Mouse (Mus musculus) frontal cortex, adult (tissue): ENCODE measurements at regions not wholly inside any gene's neighbourhood (a gene's known extent, or its start where the extent isn't known, plus 50 kb on each side); places are given as distances from the start of the nearest gene placed in this dataset.
A peak's percentile ranks its signal among the peaks of the same experiment; 100 is the strongest.

Experiments used
- ATAC-seq: cut with Nextera tagmentation; 2 replicates; pipeline ENCODE4 v1.9.2; 2017; ENCODE audit warnings: mild to moderate bottlenecking, moderate library complexity, mixed read lengths; ENCODE audit not compliant: low TSS enrichment

DNA sequence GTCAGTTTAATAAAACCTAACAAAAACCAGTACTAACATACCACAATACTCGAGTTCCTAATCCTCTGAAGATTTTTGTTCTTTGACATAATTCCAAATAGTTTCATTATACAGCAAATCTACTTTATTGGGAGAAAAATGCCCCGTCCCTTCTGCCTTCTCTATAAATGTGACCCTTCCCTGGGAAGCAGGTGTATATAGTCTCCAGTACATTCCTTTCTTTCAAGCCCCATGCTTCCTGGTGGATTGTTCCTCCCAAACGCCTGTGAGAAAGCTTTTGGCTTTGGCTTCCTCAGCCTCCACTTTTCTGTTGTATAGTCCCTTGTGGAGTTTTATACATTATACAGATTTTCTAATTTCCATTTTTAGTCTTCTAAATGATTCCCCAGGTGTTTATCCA lies 1001.8 kb upstream of the Tenm3 start:
- no peak for ATAC-seq

- no peak for ATAC-seq
These were observed 988.2 kb upstream of the Tenm3 start for GRCm38 (mm10) chr8:49831970-49832369.

DNA sequence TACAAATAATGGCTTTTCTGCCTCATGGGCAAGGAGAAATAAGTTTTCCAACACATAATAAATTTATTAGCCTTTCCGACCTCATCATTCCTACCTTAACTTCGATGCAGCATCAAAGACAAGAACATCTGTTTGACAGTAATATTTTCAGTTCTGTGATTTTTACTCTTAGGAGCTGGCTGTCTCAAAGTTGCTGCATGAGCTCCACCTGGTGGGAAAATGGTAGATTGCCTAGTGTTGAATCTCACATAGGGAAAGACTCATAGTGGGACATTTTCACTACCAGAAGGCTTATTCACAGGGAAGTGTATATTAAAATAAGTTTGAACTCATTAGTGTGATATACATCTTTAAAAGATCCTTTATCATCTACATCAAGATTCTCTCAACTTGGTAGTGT lies 985.6 kb upstream of the Tenm3 start:
- ATAC-seq, result peak; percentile 89

GRCm38 (mm10) chr8:49826231-49826630 lies 982.5 kb upstream of the Tenm3 start:
- no peak for ATAC-seq

DNA sequence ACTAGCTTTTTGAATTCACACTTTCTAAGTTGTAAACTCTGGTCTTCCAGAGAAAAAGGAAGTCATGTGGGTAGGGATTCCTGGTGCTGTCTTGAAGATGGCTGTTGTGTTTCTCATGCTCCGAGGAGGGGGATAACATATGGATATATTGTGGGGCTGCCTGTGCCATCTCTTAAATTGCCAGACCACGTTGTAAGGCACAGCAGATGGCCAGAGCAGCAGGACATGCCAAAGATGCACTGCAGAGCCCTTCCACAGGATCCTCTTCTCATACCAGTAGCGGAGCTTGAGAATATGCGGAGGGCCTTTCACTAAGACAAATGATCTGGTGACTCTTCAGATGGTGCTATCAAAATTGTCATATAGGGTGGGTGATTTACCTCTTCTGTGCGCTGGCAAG lies 981.2 kb upstream of the Tenm3 start:
- no peak for ATAC-seq

GRCm38 (mm10) chr8:49822791-49823190 lies 979.0 kb upstream of the Tenm3 start:
- no peak for ATAC-seq

- no peak for ATAC-seq
These were observed 955.5 kb upstream of the Tenm3 start for GRCm38 (mm10) chr8:49799236-49799635.

GRCm38 (mm10) chr8:49796741-49797140 lies 953.0 kb upstream of the Tenm3 start:
- no peak for ATAC-seq

- no peak for ATAC-seq
These were observed 950.7 kb upstream of the Tenm3 start for GRCm38 (mm10) chr8:49794491-49794890.

GRCm38 (mm10) chr8:49769829-49770228 lies 926.1 kb upstream of the Tenm3 start:
- ATAC-seq, result no peak

GRCm38 (mm10) chr8:49738043-49738442 lies 894.3 kb upstream of the Tenm3 start:
- no peak for ATAC-seq

GRCm38 (mm10) chr8:49729156-49729555 lies 885.4 kb upstream of the Tenm3 start:
- no peak for ATAC-seq

DNA sequence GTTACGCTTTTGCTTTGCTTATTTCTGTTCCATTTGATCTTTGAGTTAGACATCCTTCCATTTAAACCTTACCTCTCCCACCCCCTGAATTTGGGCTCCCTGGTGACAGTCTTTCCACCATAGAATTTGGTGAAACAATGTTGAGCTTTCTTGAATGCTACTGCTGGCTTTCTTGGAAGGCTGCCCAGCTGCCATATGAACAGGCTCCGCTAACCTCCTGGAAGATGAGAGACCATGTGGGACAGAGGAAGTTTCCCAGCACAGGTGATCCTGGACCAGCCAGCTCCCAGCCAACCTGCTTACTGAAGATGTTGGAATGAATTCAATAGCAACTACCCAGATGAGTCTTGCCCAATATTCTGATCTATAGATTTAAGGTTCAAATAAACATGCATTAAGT lies 868.6 kb upstream of the Tenm3 start:
- no peak for ATAC-seq

DNA sequence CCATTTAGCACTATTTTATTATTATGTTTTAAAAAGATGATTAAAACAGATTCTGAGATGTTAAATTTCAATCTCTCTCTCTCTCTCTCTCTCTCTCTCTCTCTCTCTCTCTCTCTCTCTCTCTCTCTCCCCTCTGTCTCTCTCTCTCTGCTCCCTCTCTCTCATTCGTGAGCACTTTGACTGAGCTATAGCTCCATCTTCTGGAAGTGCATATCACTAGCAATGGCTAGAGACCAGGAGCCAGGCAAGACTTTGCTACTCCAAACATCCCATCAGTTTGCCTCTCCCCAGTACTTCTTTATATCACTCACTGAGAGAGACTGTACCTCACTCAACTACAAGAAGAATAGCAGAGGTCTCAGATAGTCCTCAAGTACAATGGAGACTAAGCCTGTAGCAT lies 865.0 kb upstream of the Tenm3 start:
- ATAC-seq, result peak; percentile 97

DNA sequence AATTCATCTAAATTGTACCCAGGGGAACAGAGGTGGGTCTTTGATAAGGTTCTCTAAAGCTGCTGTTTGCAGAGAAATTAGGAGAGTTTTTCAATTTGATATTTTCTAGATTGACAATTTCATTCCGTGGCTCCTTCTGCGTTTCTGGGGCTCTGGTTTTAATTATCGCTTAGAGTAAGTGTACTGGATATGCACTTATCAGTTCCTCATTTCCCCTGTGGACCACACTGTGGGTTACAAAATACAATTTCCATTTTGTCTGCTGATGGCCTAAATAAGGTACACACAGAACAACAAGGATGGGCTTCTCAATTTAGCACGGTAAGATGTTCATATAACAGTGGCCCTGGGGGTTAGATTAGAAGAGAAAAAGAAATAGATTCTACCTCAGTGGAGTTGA lies 855.3 kb upstream of the Tenm3 start:
- no peak for ATAC-seq

- ATAC-seq, result no peak
These were observed 853.0 kb upstream of the Tenm3 start for GRCm38 (mm10) chr8:49696709-49697108.
